Mouse (Mus musculus) heart, adult 2 months (tissue): Measurements from ENCODE around the gene Flnb. TPM values are rescaled to one million over a fixed set of nuclear protein-coding genes. Genes with fewer than 3 reads are reported as not detected.
A peak's percentile ranks its signal among the peaks of the same experiment; 100 is the strongest.

Experiments used
- DNase-seq, 2 experiments: peaks; one replicate each; pipeline ENCODE4 v3.0.0; 2021
- H3K27ac ChIP-seq: fragments of 200-600 bp; 2 replicates; pipeline ENCODE4 v1.8.1; 2022
- H3K27me3 ChIP-seq: fragments of 200-500 bp; 2 replicates; pipeline ENCODE4 v1.6.1; 2012; ENCODE audit warnings: mild to moderate bottlenecking, low read length, inconsistent platforms, mixed read lengths; ENCODE audit not compliant: control insufficient read depth, insufficient read depth
- H3K36me3 ChIP-seq: fragments of 200-500 bp; 2 replicates; pipeline ENCODE4 v1.6.1; 2012; ENCODE audit warnings: low read length, inconsistent platforms; ENCODE audit not compliant: control insufficient read depth, insufficient read depth
- H3K4me1 ChIP-seq: fragments of 200-500 bp; 2 replicates; pipeline ENCODE4 v1.6.1; 2011; ENCODE audit warnings: low read length; ENCODE audit not compliant: control insufficient read depth, insufficient read depth
- H3K4me3 ChIP-seq: fragments of 200-600 bp; 2 replicates; pipeline ENCODE4 v1.8.1; 2022
- H3K79me2 ChIP-seq: fragments of 200-500 bp; replicated peaks from 2 replicates; pipeline ENCODE4 v1.6.1; 2012; ENCODE audit warnings: mild to moderate bottlenecking, inconsistent platforms, low read length, moderate library complexity, mixed read lengths; ENCODE audit not compliant: control insufficient read depth, insufficient read depth
- H3K9ac ChIP-seq: fragments of 200-500 bp; 2 replicates; pipeline ENCODE4 v1.6.1; 2012; ENCODE audit warnings: low read depth, mild to moderate bottlenecking, control low read depth, inconsistent platforms, low read length, mixed read lengths
- CTCF ChIP-seq: fragments of 200-600 bp; IDR thresholded peaks from 2 replicates; pipeline ENCODE4 v1.8.1; 2022; ENCODE audit warnings: antibody characterized with exemption, mild to moderate bottlenecking, moderate library complexity
- EP300 ChIP-seq: fragments of 200-500 bp; IDR thresholded peaks from 2 replicates; pipeline ENCODE4 v1.6.1; 2011; ENCODE audit warnings: low read depth, low read length, control low read depth; ENCODE audit not compliant: insufficient read depth
- POLR2A ChIP-seq: fragments of 200-500 bp; IDR thresholded peaks from 2 replicates; pipeline ENCODE4 v1.6.1; 2011; ENCODE audit warnings: mild to moderate bottlenecking, low read depth, low read length, control low read depth; ENCODE audit not compliant: insufficient read depth
- WGBS: fragments of 180-500 bp; shearing (Covaris S2); methylation state at CpG from one replicate; pipeline ENCODE4 v1.1.7; 2018; 5-methylcytosine and 5-hydroxymethylcytosine counted together
- intact Hi-C: fragments of 180-260 bp; cut with DNase I; formaldehyde crosslinking; loops from one replicate; pipeline ENCODE4 v1.15.1; 2025
- polyA plus RNA-seq: library from polyadenylated mRNA; depleted of rRNA; stranded (reverse); fragments of >200 nt; gene quantifications from 2 replicates; pipeline ENCODE4 v1.2.3, GENCODE M21; 2012
- total RNA-seq, 2 experiments: library from RNA; stranded (reverse); gene quantifications; 2 replicates each; pipeline ENCODE4 v1.2.3; 2021

Flnb gene
- total and polyA plus RNA-seq, 3 experiments, result 9.6 to 22.7 (median 17.0) TPM

GRCm38 (mm10) chr14:7867224-7867623 lies 49.5 kb downstream of the Flnb start:
- Histone ChIP-seq H3K4me1 (peaks cover 11% of the 10 kb centered on the region), H3K9ac (no peak overlapping the region), H3K27me3 (no peaks in the 10 kb centered on the region), H3K4me3 (no peak overlapping the region), H3K27ac (no peak overlapping the region), H3K36me3 (peaks cover 4% of the 10 kb centered on the region; the same call in 1 of the 2 replicates), H3K79me2 (no peaks in the 10 kb centered on the region)
- WGBS, result 84% methylated on average over 7 of the region's 7 CpGs
- intact Hi-C loops, result no loop called here
- DNase-seq, result no peak
- TF ChIP-seq POLR2A, result no peak
- no peak for TF ChIP-seq CTCF
- TF ChIP-seq EP300, result no peak

- no peak for DNase-seq
- intact Hi-C loops, result no loop called here
- no peak overlapping the region for H3K27ac ChIP-seq
- H3K9ac ChIP-seq, result no peak overlapping the region
- WGBS, result 39% methylated on average over 3 of the region's 3 CpGs
- H3K27me3 ChIP-seq, result no peaks in the 10 kb centered on the region
- H3K4me3 ChIP-seq, result no peak overlapping the region
- H3K79me2 ChIP-seq, result no peaks in the 10 kb centered on the region
- TF ChIP-seq EP300, result no peak
- TF ChIP-seq POLR2A, result no peak
- TF ChIP-seq CTCF, result no peak
- H3K36me3 ChIP-seq, result peaks cover 4% of the 10 kb centered on the region; the same call in 1 of the 2 replicates
- H3K4me1 ChIP-seq, result peaks cover 11% of the 10 kb centered on the region
Observed at GRCm38 (mm10) chr14:7867841-7868240, 50.1 kb downstream of the Flnb start.

- no peak for TF ChIP-seq CTCF
- TF ChIP-seq POLR2A, result no peak
- no peak for TF ChIP-seq EP300
- no peak overlapping the region for H3K27ac ChIP-seq
- H3K4me3 ChIP-seq, result no peak overlapping the region
- H3K9ac ChIP-seq, result no peak overlapping the region
- intact Hi-C loops, result no loop called here
- no peaks in the 10 kb centered on the region for H3K27me3 ChIP-seq
- 95% methylated on average over 6 of the region's 6 CpGs for WGBS
- no peaks in the 10 kb centered on the region for H3K79me2 ChIP-seq
- no peak for DNase-seq
- H3K4me1 ChIP-seq, result peaks cover 8% of the 10 kb centered on the region
- H3K36me3 ChIP-seq, result peaks cover 13% of the 10 kb centered on the region
Observed at GRCm38 (mm10) chr14:7869796-7870195, 52.0 kb downstream of the Flnb start.

- Histone ChIP-seq H3K36me3 (peaks cover 9% of the 10 kb centered on the region), H3K4me1 (peaks cover 3% of the 10 kb centered on the region), H3K9ac (no peak overlapping the region), H3K4me3 (no peak overlapping the region), H3K27ac (peak overlapping the region; percentile 32), H3K27me3 (no peaks in the 10 kb centered on the region), H3K79me2 (no peaks in the 10 kb centered on the region; the same call in 1 of the 2 replicates)
- TF ChIP-seq POLR2A (no peak), CTCF (no peak), EP300 (peak; percentile 68; the same call in 1 of the 2 replicates)
- no peak for DNase-seq
- WGBS, result 61% methylated on average over 2 of the region's 2 CpGs
- intact Hi-C loops, result no loop called here
Observed at GRCm38 (mm10) chr14:7873552-7873951, 55.8 kb downstream of the Flnb start.

- no peaks in the 10 kb centered on the region; the same call in 1 of the 2 replicates for H3K79me2 ChIP-seq
- H3K36me3 ChIP-seq, result peaks cover 9% of the 10 kb centered on the region
- intact Hi-C loops, result loop anchor here (2.0 kb wide), 1 partner anchor 56 kb away; no protein-coding TSS in a partner anchor
- no peak overlapping the region; the same call in 1 of the 2 replicates for H3K27ac ChIP-seq
- H3K9ac ChIP-seq, result no peak overlapping the region
- DNase-seq, result no peak
- no peaks in the 10 kb centered on the region for H3K27me3 ChIP-seq
- TF ChIP-seq POLR2A (no peak), CTCF (no peak), EP300 (no peak)
- WGBS, result 49% methylated on average over 4 of the region's 4 CpGs
- H3K4me3 ChIP-seq, result no peak overlapping the region
- peaks cover 3% of the 10 kb centered on the region for H3K4me1 ChIP-seq
Observed at GRCm38 (mm10) chr14:7874495-7874894, 56.7 kb downstream of the Flnb start.

GRCm38 (mm10) chr14:7877957-7878356 lies 60.2 kb downstream of the Flnb start:
- H3K27me3 ChIP-seq, result no peaks in the 10 kb centered on the region
- H3K9ac ChIP-seq, result no peak overlapping the region
- H3K36me3 ChIP-seq, result peaks cover 9% of the 10 kb centered on the region
- no peak overlapping the region for H3K4me3 ChIP-seq
- no peaks in the 10 kb centered on the region; the same call in 1 of the 2 replicates for H3K79me2 ChIP-seq
- DNase-seq, result no peak
- WGBS, result 78% methylated on average over 2 of the region's 2 CpGs
- H3K4me1 ChIP-seq, result peaks cover 3% of the 10 kb centered on the region
- no peak overlapping the region for H3K27ac ChIP-seq
- TF ChIP-seq CTCF (no peak), EP300 (no peak), POLR2A (no peak)
- intact Hi-C loops, result no loop called here
